Mouse (Mus musculus): Measurements from ENCODE around the gene Babam1. TPM values are rescaled to one million over a fixed set of nuclear protein-coding genes. Genes with fewer than 3 reads are reported as not detected.

The Babam1 gene
- 163 and 179 TPM in 2 replicates for polyA plus RNA-seq (2012; rRNA removed)

GRCm38 (mm10) chr8:71396639-71397305, at the start of gene Babam1:
Gene Babam1, plus strand, starts transcription at chr8:71396861.
- peak within 1 kb of the TSS; percentile 80 for H3K27ac ChIP-seq (ENCODE audit: insufficient read depth, low read length)
- H3K4me3 ChIP-seq (replicated peaks; ENCODE audit: insufficient read depth, low read depth, low read length), result peak within 1 kb of the TSS; percentile 77
- no peaks in the 10 kb centered on the region for H3K27me3 ChIP-seq (ENCODE audit: control insufficient read depth, insufficient read depth, low read length)
- WGBS, result under 1% methylated on average over 34 of the region's 34 CpGs
- H3K4me1 ChIP-seq (ENCODE audit: control insufficient read depth, insufficient read depth, low read length), result 0 out of 2 replicates have a peak, but pooled peaks cover 3% of the 10 kb centered on the region
- TF ChIP-seq POLR2A (IDR thresholded peaks at IDR 0.05; ENCODE audit: borderline replicate concordance, insufficient read depth, low read length) (peak; percentile 81; the same call in 1 of the 2 replicates), CTCF (IDR thresholded peaks at IDR 0.05; ENCODE audit: borderline replicate concordance, insufficient read depth, low read depth, low read length) (no peak)
- peak; percentile 93 to 98 for DNase-seq

- Histone ChIP-seq H3K4me1 (ENCODE audit: control insufficient read depth, insufficient read depth, low read length) (no peaks in the 10 kb centered on the region), H3K4me3 (replicated peaks; ENCODE audit: insufficient read depth, low read depth, low read length) (no peak overlapping the region), H3K27ac (ENCODE audit: insufficient read depth, low read length) (no peak overlapping the region), H3K27me3 (ENCODE audit: control insufficient read depth, insufficient read depth, low read length) (no peaks in the 10 kb centered on the region)
- DNase-seq, result no peak
- no peak for TF ChIP-seq CTCF (IDR thresholded peaks at IDR 0.05; ENCODE audit: borderline replicate concordance, insufficient read depth, low read depth, low read length)
- no peak for TF ChIP-seq POLR2A (IDR thresholded peaks at IDR 0.05; ENCODE audit: borderline replicate concordance, insufficient read depth, low read length)
- 57% methylated on average over 3 of the region's 3 CpGs for WGBS
These were observed 45.5 kb upstream of the Babam1 start for GRCm38 (mm10) chr8:71351117-71351516.

- TF ChIP-seq CTCF (IDR thresholded peaks at IDR 0.05; ENCODE audit: borderline replicate concordance, insufficient read depth, low read depth, low read length), result no peak
- TF ChIP-seq POLR2A (IDR thresholded peaks at IDR 0.05; ENCODE audit: borderline replicate concordance, insufficient read depth, low read length), result no peak
- Histone ChIP-seq H3K27me3 (ENCODE audit: control insufficient read depth, insufficient read depth, low read length) (no peaks in the 10 kb centered on the region), H3K4me1 (ENCODE audit: control insufficient read depth, insufficient read depth, low read length) (no peaks in the 10 kb centered on the region), H3K27ac (ENCODE audit: insufficient read depth, low read length) (no peak overlapping the region), H3K4me3 (replicated peaks; ENCODE audit: insufficient read depth, low read depth, low read length) (no peak overlapping the region)
- 94% methylated on average over 1 of the region's 1 CpGs for WGBS
- no peak for DNase-seq
These were observed 45.1 kb upstream of the Babam1 start for GRCm38 (mm10) chr8:71351520-71351919.

- H3K4me1 ChIP-seq (ENCODE audit: control insufficient read depth, insufficient read depth, low read length), result no peaks in the 10 kb centered on the region
- no peak for DNase-seq
- TF ChIP-seq CTCF (IDR thresholded peaks at IDR 0.05; ENCODE audit: borderline replicate concordance, insufficient read depth, low read depth, low read length) (no peak), POLR2A (IDR thresholded peaks at IDR 0.05; ENCODE audit: borderline replicate concordance, insufficient read depth, low read length) (no peak)
- H3K27me3 ChIP-seq (ENCODE audit: control insufficient read depth, insufficient read depth, low read length), result no peaks in the 10 kb centered on the region
- H3K27ac ChIP-seq (ENCODE audit: insufficient read depth, low read length), result no peak overlapping the region
- H3K4me3 ChIP-seq (replicated peaks; ENCODE audit: insufficient read depth, low read depth, low read length), result no peak overlapping the region
- 88% methylated on average over 3 of the region's 3 CpGs for WGBS
These were observed 38.6 kb upstream of the Babam1 start for GRCm38 (mm10) chr8:71358026-71358425.

- Histone ChIP-seq H3K4me3 (replicated peaks; ENCODE audit: insufficient read depth, low read depth, low read length) (peak within 1 kb of the TSS; percentile 60), H3K27ac (ENCODE audit: insufficient read depth, low read length) (peak within 1 kb of the TSS; percentile 71), H3K4me1 (ENCODE audit: control insufficient read depth, insufficient read depth, low read length) (peaks cover 5% of the 10 kb centered on the region; the same call in 1 of the 2 replicates), H3K27me3 (ENCODE audit: control insufficient read depth, insufficient read depth, low read length) (no peaks in the 10 kb centered on the region)
- TF ChIP-seq POLR2A (IDR thresholded peaks at IDR 0.05; ENCODE audit: borderline replicate concordance, insufficient read depth, low read length) (peak; percentile 73; the same call in 1 of the 2 replicates), CTCF (IDR thresholded peaks at IDR 0.05; ENCODE audit: borderline replicate concordance, insufficient read depth, low read depth, low read length) (no peak)
- WGBS, result under 1% methylated on average over 56 of the region's 56 CpGs
- DNase-seq, result peak; percentile 92 to 93
These were observed 29.7 kb upstream of the Babam1 start, which contains the start of gene Use1 for GRCm38 (mm10) chr8:71366771-71367528. Gene Use1, plus strand, starts transcription at chr8:71366848.

- Histone ChIP-seq H3K4me3 (replicated peaks; ENCODE audit: insufficient read depth, low read depth, low read length) (peak overlapping the region; percentile 60), H3K27me3 (ENCODE audit: control insufficient read depth, insufficient read depth, low read length) (no peaks in the 10 kb centered on the region), H3K27ac (ENCODE audit: insufficient read depth, low read length) (peak overlapping the region; percentile 62), H3K4me1 (ENCODE audit: control insufficient read depth, insufficient read depth, low read length) (peaks cover 5% of the 10 kb centered on the region; the same call in 1 of the 2 replicates)
- WGBS, result 23% methylated on average over 17 of the region's 17 CpGs
- TF ChIP-seq CTCF (IDR thresholded peaks at IDR 0.05; ENCODE audit: borderline replicate concordance, insufficient read depth, low read depth, low read length) (no peak), POLR2A (IDR thresholded peaks at IDR 0.05; ENCODE audit: borderline replicate concordance, insufficient read depth, low read length) (no peak)
- peak in 1 of 2 experiments; percentile 50 for DNase-seq
These were observed 29.0 kb upstream of the Babam1 start for GRCm38 (mm10) chr8:71367529-71368176.

- TF ChIP-seq CTCF (IDR thresholded peaks at IDR 0.05; ENCODE audit: borderline replicate concordance, insufficient read depth, low read depth, low read length) (no peak), POLR2A (IDR thresholded peaks at IDR 0.05; ENCODE audit: borderline replicate concordance, insufficient read depth, low read length) (no peak)
- no peaks in the 10 kb centered on the region for H3K27me3 ChIP-seq (ENCODE audit: control insufficient read depth, insufficient read depth, low read length)
- DNase-seq, result no peak
- no peak overlapping the region for H3K4me3 ChIP-seq (replicated peaks; ENCODE audit: insufficient read depth, low read depth, low read length)
- peaks cover 5% of the 10 kb centered on the region; the same call in 1 of the 2 replicates for H3K4me1 ChIP-seq (ENCODE audit: control insufficient read depth, insufficient read depth, low read length)
- H3K27ac ChIP-seq (ENCODE audit: insufficient read depth, low read length), result no peak overlapping the region
These were observed 28.3 kb upstream of the Babam1 start for GRCm38 (mm10) chr8:71368366-71368765.

Data from cerebellum, adult 2 months (tissue).